ENCODE assay signal across 8 mouse cellular contexts in genomic region chr11:48816281-48816781, GRCm38 (mm10). TPM values are rescaled to one million over a fixed set of nuclear protein-coding genes. Genes with fewer than 3 reads are reported as not detected.
DNase-seq lines count a peak whose midpoint lies in the region; ATAC-seq and TF ChIP-seq lines count a peak whose summit lies in the region.

No protein-coding gene starts in this region.

- H3K36me3 ChIP-seq in erythroblast, embryonic 14.5 days (ENCODE audit: control insufficient read depth): peaks cover 41% of the 10 kb centered on the region
- peaks cover 21% of the 10 kb centered on the region for H3K36me3 ChIP-seq in hindbrain, embryonic 13.5 days
- H3K36me3 ChIP-seq in spleen, adult 2 months (ENCODE audit: control insufficient read depth, insufficient read depth, low read length): peaks cover 5% of the 10 kb centered on the region; the same call in 1 of the 2 replicates

- peak overlapping the region; percentile 87 for H3K4me3 ChIP-seq in erythroblast, embryonic 14.5 days (replicated peaks)
- H3K4me3 ChIP-seq in hindbrain, embryonic 13.5 days: peak overlapping the region; percentile 76
- H3K4me3 ChIP-seq in spleen, adult 2 months (ENCODE audit: extremely low read depth, insufficient read depth, insufficient read length): peak overlapping the region; percentile 85

- no peak for TF ChIP-seq POLR2A in spleen, adult 2 months (IDR thresholded peaks at IDR 0.05; ENCODE audit: low read depth, low read length)

- WGBS in hindbrain, embryonic 13.5 days: 5% methylated on average over 23 of the region's 23 CpGs
- WGBS in spleen, adult 2 months: 2% methylated on average over 23 of the region's 23 CpGs

- peak overlapping the region; percentile 97 for H3K27ac ChIP-seq in hindbrain, embryonic 13.5 days
- no peak overlapping the region for H3K27ac ChIP-seq in spleen, adult 2 months (ENCODE audit: insufficient read depth, low read length)

- ATAC-seq in hindbrain, embryonic 13.5 days (ENCODE audit: low FRiP score): peak; percentile 68
- ATAC-seq in megakaryocyte-erythroid progenitor cell, adult 5-6 weeks (replicated peaks; ENCODE audit: low FRiP score, low TSS enrichment, poor library complexity, severe bottlenecking): 0 out of 2 replicates have a peak, but pooled peaks have one; percentile 4

- H3K4me1 ChIP-seq in erythroblast, embryonic 14.5 days (ENCODE audit: control insufficient read depth): peaks cover 59% of the 10 kb centered on the region
- H3K4me1 ChIP-seq in hindbrain, embryonic 13.5 days (replicated peaks): peaks cover 33% of the 10 kb centered on the region
- peaks cover 9% of the 10 kb centered on the region for H3K4me1 ChIP-seq in spleen, adult 2 months (ENCODE audit: control insufficient read depth, insufficient read depth, insufficient read length)

- no peaks in the 10 kb centered on the region for H3K27me3 ChIP-seq in erythroblast, embryonic 14.5 days (ENCODE audit: control insufficient read depth)
- 0 out of 2 replicates have a peak, but pooled peaks cover 3% of the 10 kb centered on the region for H3K27me3 ChIP-seq in hindbrain, embryonic 13.5 days
- H3K27me3 ChIP-seq in spleen, adult 2 months (ENCODE audit: control insufficient read depth, insufficient read depth, low read length): no peaks in the 10 kb centered on the region

- no peaks in the 10 kb centered on the region for H3K9me3 ChIP-seq in erythroblast, embryonic 14.5 days (ENCODE audit: control insufficient read depth, low read length)
- H3K9me3 ChIP-seq in hindbrain, embryonic 13.5 days: no peaks in the 10 kb centered on the region

- peak overlapping the region; percentile 82 for H3K9ac ChIP-seq in hindbrain, embryonic 13.5 days

- no peak for TF ChIP-seq CTCF in spleen, adult 2 months (IDR thresholded peaks at IDR 0.05; ENCODE audit: extremely low read depth, insufficient read depth, insufficient read length, insufficient replicate concordance)

- peak overlapping the region; percentile 81 for H3K4me2 ChIP-seq in hindbrain, embryonic 13.5 days

- DNase-seq in adrenal gland, adult 8-10 months: peak; percentile 58
- no peak for DNase-seq in adrenal gland, postnatal 10 days
- peak; percentile 68 for DNase-seq in NIH3T3 (ENCODE audit: low read depth)
- DNase-seq in left cerebral cortex, postnatal 4 days: peak; percentile 80
- DNase-seq in spleen, adult 2 months (ENCODE audit: low read depth in 1 of 2, low spot score in 2 of 2): no peak

- intact Hi-C loops in left cerebral cortex, postnatal 4 days (cut with DNase I): no loop called here

RNA-seq across cellular contexts. Expression of gene Trim41, which starts 0.8 kb away (rescaled TPM):
- total RNA-seq in adrenal gland, adult 8-10 months (2022): 10 to 100 TPM; 35.5 to 69.9 (median 49.8) TPM
- total RNA-seq in adrenal gland, postnatal 10 days (2021): 10 to 100 TPM; 42.3 to 42.7 TPM
- 2.6 and 3.9 TPM in 2 replicates for polyA plus RNA-seq in erythroblast, embryonic 14.5 days (2012)
- 7.5 TPM in 2 replicates for polyA plus RNA-seq in hindbrain, embryonic 13.5 days (2015; fragmentation: Nextera tagmentation; extraction: Ambion mirVana)
- total RNA-seq in left cerebral cortex, postnatal 4 days (2021): 10 to 100 TPM; 53.6 to 54.3 TPM
- 16.0 and 19.8 TPM in 2 replicates for total RNA-seq in megakaryocyte-erythroid progenitor cell, adult 5-6 weeks (2014; fragmentation: Nextera tagmentation)
- 18.6 and 64.6 TPM in 2 replicates for total RNA-seq in megakaryocyte-erythroid progenitor cell, adult 5-6 weeks (2017)
- polyA plus RNA-seq in spleen, adult 2 months (2012; rRNA removed): 24.4 and 24.7 TPM in 2 replicates

RNA-seq across cellular contexts. Expression of gene Trim7, which starts 9.6 kb away (rescaled TPM):
- total RNA-seq in adrenal gland, adult 8-10 months (2022): 10 to 100 TPM; 10.1 to 14.9 (median 10.9) TPM
- 10 to 100 TPM in 1 of 2 experiments, 1 to 10 TPM in 1; 5.3 to 12.0 TPM for total RNA-seq in adrenal gland, postnatal 10 days (2021)
- polyA plus RNA-seq in erythroblast, embryonic 14.5 days (2012): not detected in 2 replicates
- polyA plus RNA-seq in hindbrain, embryonic 13.5 days (2015; fragmentation: Nextera tagmentation; extraction: Ambion mirVana): 1.0 and 2.8 TPM in 2 replicates
- total RNA-seq in left cerebral cortex, postnatal 4 days (2021): 10 to 100 TPM in 1 of 2 experiments, 1 to 10 TPM in 1; 9.4 to 12.4 TPM
- total RNA-seq in megakaryocyte-erythroid progenitor cell, adult 5-6 weeks (2014; fragmentation: Nextera tagmentation): 0.84 TPM in 1 of 2 replicates, not detected in the other
- 0.75 and 0.80 TPM in 2 replicates for total RNA-seq in megakaryocyte-erythroid progenitor cell, adult 5-6 weeks (2017)
- 53.6 and 63.6 TPM in 2 replicates for polyA plus RNA-seq in spleen, adult 2 months (2012; rRNA removed)

RNA-seq across cellular contexts. Expression of gene Gm12184, which starts 10.1 kb away (rescaled TPM):
- total RNA-seq in adrenal gland, adult 8-10 months (2022): 1 to 10 TPM; 2.9 to 3.5 (median 3.3) TPM
- total RNA-seq in adrenal gland, postnatal 10 days (2021): 1 to 10 TPM; 2.5 to 4.9 TPM
- polyA plus RNA-seq in erythroblast, embryonic 14.5 days (2012): 4.5 and 4.6 TPM in 2 replicates
- polyA plus RNA-seq in hindbrain, embryonic 13.5 days (2015; fragmentation: Nextera tagmentation; extraction: Ambion mirVana): 2.8 and 4.4 TPM in 2 replicates
- total RNA-seq in left cerebral cortex, postnatal 4 days (2021): 1 to 10 TPM in 1 of 2 experiments, under 1 TPM in 1; 0.89 to 2.4 TPM
- total RNA-seq in megakaryocyte-erythroid progenitor cell, adult 5-6 weeks (2014; fragmentation: Nextera tagmentation): 10.6 and 12.0 TPM in 2 replicates
- 6.7 and 9.1 TPM in 2 replicates for total RNA-seq in megakaryocyte-erythroid progenitor cell, adult 5-6 weeks (2017)
- 3.9 and 6.1 TPM in 2 replicates for polyA plus RNA-seq in spleen, adult 2 months (2012; rRNA removed)

RNA-seq across cellular contexts. Expression of gene Rack1, which starts 16.2 kb away (rescaled TPM):
- 100 to 1,000 TPM; 568 to 660 (median 629) TPM for total RNA-seq in adrenal gland, adult 8-10 months (2022)
- 100 to 1,000 TPM; 805 to 857 TPM for total RNA-seq in adrenal gland, postnatal 10 days (2021)
- 101 and 348 TPM in 2 replicates for polyA plus RNA-seq in erythroblast, embryonic 14.5 days (2012)
- polyA plus RNA-seq in hindbrain, embryonic 13.5 days (2015; fragmentation: Nextera tagmentation; extraction: Ambion mirVana): 444 and 448 TPM in 2 replicates
- total RNA-seq in left cerebral cortex, postnatal 4 days (2021): 100 to 1,000 TPM; 486 to 572 TPM
- 2,653 and 3,048 TPM in 2 replicates for total RNA-seq in megakaryocyte-erythroid progenitor cell, adult 5-6 weeks (2014; fragmentation: Nextera tagmentation)
- total RNA-seq in megakaryocyte-erythroid progenitor cell, adult 5-6 weeks (2017): 1,625 and 1,902 TPM in 2 replicates
- 2,204 and 3,047 TPM in 2 replicates for polyA plus RNA-seq in spleen, adult 2 months (2012; rRNA removed)

RNA-seq across cellular contexts. Expression of gene Irgm1, which starts 55.2 kb away (rescaled TPM):
- total RNA-seq in adrenal gland, adult 8-10 months (2022): 10 to 100 TPM; 21.0 to 26.7 (median 25.2) TPM
- 10 to 100 TPM; 13.2 to 17.8 TPM for total RNA-seq in adrenal gland, postnatal 10 days (2021)
- polyA plus RNA-seq in erythroblast, embryonic 14.5 days (2012): 0.11 TPM in 1 of 2 replicates, not detected in the other
- 2.7 and 2.8 TPM in 2 replicates for polyA plus RNA-seq in hindbrain, embryonic 13.5 days (2015; fragmentation: Nextera tagmentation; extraction: Ambion mirVana)
- total RNA-seq in left cerebral cortex, postnatal 4 days (2021): 1 to 10 TPM; 1.4 TPM
- total RNA-seq in megakaryocyte-erythroid progenitor cell, adult 5-6 weeks (2014; fragmentation: Nextera tagmentation): 37.4 and 43.3 TPM in 2 replicates
- total RNA-seq in megakaryocyte-erythroid progenitor cell, adult 5-6 weeks (2017): 53.9 and 61.5 TPM in 2 replicates
- polyA plus RNA-seq in spleen, adult 2 months (2012; rRNA removed): 10.6 and 13.0 TPM in 2 replicates

Comparison
In these comparisons a context has a peak if more than half of its experiments do, and no peak if none do; other contexts are left out.
1. DNase-seq: peak in adrenal gland, adult 8-10 months (single experiment), NIH3T3 (single experiment) and left cerebral cortex, postnatal 4 days (single experiment); none in adrenal gland, postnatal 10 days (single experiment) and spleen, adult 2 months (0 of 2).
2. Peak in every context shown above with its lines, with median percentiles within 50 percentile points of each other: H3K4me3 ChIP-seq.